Mouse (Mus musculus) megakaryocyte, embryonic 14.5 days (primary cell): Measurements from ENCODE around the gene Slc25a20. TPM values are rescaled to one million over a fixed set of nuclear protein-coding genes. Genes with fewer than 3 reads are reported as not detected.
A peak's percentile ranks its signal among the peaks of the same experiment; 100 is the strongest.

Experiments
- H3K27me3 ChIP-seq: replicated peaks from 2 replicates; pipeline ENCODE3; 2012; ENCODE audit warnings: inconsistent platforms
- H3K36me3 ChIP-seq: replicated peaks from 2 replicates; pipeline ENCODE3; 2012; ENCODE audit warnings: low read length, inconsistent platforms, mixed read lengths
- H3K4me1 ChIP-seq: 2 replicates; pipeline ENCODE4 v1.6.1; 2012; ENCODE audit warnings: inconsistent platforms
- H3K4me3 ChIP-seq: replicated peaks from 2 replicates; pipeline ENCODE3; 2012; ENCODE audit warnings: moderate library complexity, mild to moderate bottlenecking, inconsistent platforms
- H3K9me3 ChIP-seq: 2 replicates; pipeline ENCODE4 v1.6.1; 2012; ENCODE audit warnings: inconsistent platforms
- FLI1 ChIP-seq: IDR thresholded peaks from 2 replicates; pipeline ENCODE4 v1.6.1; 2012; ENCODE audit warnings: low read length, inconsistent platforms, mixed read lengths
- GATA1 ChIP-seq: IDR thresholded peaks from 3 replicates; pipeline ENCODE4 v1.6.1; 2012; ENCODE audit warnings: mixed read lengths, low read length, inconsistent platforms, borderline replicate concordance
- polyA plus RNA-seq: library from polyadenylated mRNA; stranded (reverse); fragments of >175 nt; gene quantifications from 2 replicates; pipeline ENCODE4 v1.2.3, GENCODE M21; 2012; ENCODE audit warnings: low replicate concordance; ENCODE audit not compliant: insufficient read depth

The Slc25a20 gene
- polyA plus RNA-seq, 1 experiment: 4.4 TPM

DNA sequence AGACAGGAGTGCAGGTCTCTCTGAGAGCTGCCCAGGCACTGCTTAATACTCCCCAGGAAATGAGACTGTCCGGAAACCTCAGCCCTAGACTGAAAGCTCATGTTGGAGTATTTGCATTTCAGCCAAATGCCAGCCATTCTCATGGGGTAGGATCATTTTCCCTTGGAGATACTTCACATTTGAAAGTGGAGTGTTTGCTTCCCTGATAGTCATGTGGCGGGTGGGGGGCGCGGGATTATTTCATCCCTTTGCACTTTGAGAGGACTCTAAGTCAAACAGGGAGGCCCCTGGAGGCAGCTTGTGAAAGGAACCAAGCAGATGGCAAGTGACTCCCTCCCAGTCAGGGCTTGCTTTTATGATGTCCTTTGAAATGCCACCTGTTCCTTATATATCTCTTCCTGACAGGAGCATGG, 24.6 kb downstream of the Slc25a20 start:
- Histone ChIP-seq H3K9me3 (no peaks in the 10 kb centered on the region), H3K4me1 (peaks cover 44% of the 10 kb centered on the region), H3K27me3 (peaks cover 8% of the 10 kb centered on the region), H3K4me3 (no peak overlapping the region), H3K36me3 (peaks cover 36% of the 10 kb centered on the region)
- TF ChIP-seq FLI1: no peak
- TF ChIP-seq GATA1: no peak

DNA sequence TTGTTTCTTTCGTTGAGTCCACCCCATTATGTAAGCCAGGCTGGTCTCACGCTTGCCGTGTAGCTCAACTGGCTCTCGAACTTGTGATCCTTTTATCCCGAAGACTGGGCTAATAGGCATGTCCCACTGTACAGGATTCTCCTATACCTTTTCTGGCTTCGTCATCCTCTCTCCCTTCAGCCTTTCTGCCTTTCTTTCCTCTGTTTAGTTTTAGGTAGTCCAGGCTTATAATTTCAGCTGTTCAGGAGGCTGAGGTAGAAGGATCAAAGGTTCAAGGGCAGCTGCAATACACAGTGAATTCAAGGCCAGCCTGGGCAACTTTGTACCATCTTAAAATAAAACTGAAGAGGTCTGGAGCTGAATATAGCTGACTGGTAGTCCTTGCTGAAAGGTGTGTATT, 25.3 kb downstream of the Slc25a20 start:
- Histone ChIP-seq H3K4me3 (no peak overlapping the region), H3K4me1 (peaks cover 49% of the 10 kb centered on the region), H3K36me3 (peaks cover 31% of the 10 kb centered on the region), H3K27me3 (peaks cover 14% of the 10 kb centered on the region), H3K9me3 (no peaks in the 10 kb centered on the region)
- TF ChIP-seq GATA1 (no peak), FLI1 (no peak)

DNA sequence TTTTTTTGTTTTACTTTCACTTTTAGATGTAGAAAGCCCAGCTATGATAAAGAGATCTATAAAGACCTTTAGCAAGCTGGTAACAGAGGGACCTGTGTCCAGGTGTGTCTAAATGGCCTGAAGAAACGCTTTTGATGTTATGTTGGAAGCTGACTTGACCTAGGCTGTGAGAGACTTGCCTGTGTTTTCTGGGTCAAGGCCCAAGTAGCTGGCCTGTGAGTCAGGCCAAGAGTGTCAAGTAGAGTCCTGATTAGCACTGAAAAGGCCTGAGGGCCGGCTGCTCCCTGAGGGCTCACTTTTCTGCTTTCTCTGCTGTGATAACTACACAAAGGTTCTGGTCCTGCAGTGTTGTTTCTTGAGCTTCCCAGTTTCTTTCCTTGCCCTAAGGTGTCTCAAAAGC, 25.8 kb downstream of the Slc25a20 start:
- Histone ChIP-seq H3K4me1 (peaks cover 53% of the 10 kb centered on the region), H3K27me3 (peaks cover 19% of the 10 kb centered on the region), H3K9me3 (no peaks in the 10 kb centered on the region), H3K4me3 (peak overlapping the region; percentile 29), H3K36me3 (peaks cover 26% of the 10 kb centered on the region)
- TF ChIP-seq GATA1: no peak
- no peak for TF ChIP-seq FLI1

DNA sequence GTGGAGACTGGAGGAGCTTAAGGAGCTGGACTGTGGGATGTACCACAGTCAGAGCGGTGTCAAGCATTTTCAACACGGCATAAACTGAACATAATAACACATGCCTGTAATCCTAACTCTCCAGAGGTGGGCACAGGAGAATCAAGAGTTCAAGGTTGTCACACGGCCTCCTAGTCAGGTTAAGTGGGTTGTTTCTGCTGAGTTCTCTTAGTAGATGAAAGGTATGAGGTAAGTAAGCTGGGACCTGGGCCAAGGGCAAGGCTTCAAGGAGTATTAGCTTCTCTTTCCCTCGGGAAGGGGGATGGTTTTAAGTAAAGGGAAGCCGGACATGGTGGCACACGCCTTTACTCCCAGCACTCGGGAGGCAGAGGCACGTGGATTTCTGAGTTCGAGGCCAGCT, 26.6 kb downstream of the Slc25a20 start:
- TF ChIP-seq GATA1: no peak
- peaks cover 25% of the 10 kb centered on the region for H3K27me3 ChIP-seq
- peaks cover 61% of the 10 kb centered on the region for H3K4me1 ChIP-seq
- H3K4me3 ChIP-seq: no peak overlapping the region
- no peaks in the 10 kb centered on the region for H3K9me3 ChIP-seq
- peaks cover 19% of the 10 kb centered on the region for H3K36me3 ChIP-seq

DNA sequence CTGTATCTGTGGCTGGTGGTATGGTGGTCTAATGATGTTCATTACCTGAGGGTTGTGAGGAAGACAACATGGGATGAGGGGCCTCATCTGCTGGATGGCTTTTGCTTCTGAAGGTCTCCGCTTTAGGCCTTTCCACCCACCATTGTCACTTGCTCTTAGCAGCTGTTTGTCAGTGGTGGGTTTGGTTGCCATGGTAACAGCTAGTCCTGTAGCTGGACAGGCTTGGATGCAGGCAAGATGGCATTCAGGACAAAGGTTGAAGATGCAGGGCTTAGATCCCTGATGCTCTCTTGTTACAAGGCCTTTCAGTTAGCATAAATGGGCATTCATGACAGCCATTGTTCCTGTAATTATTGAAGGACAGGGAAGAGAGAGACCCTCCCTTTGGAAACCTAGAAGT, 27.2 kb downstream of the Slc25a20 start, which contains the start of gene Prkar2a:
Gene Prkar2a (plus strand): TSS at position 209 of the 400 bp plus-strand sequence.
- H3K4me1 ChIP-seq: peaks cover 68% of the 10 kb centered on the region
- no peak within 1 kb of the TSS for H3K4me3 ChIP-seq
- TF ChIP-seq GATA1 (no peak), FLI1 (no peak)
- H3K9me3 ChIP-seq: no peaks in the 10 kb centered on the region
- H3K36me3 ChIP-seq: peaks cover 12% of the 10 kb centered on the region
- peaks cover 25% of the 10 kb centered on the region for H3K27me3 ChIP-seq

DNA sequence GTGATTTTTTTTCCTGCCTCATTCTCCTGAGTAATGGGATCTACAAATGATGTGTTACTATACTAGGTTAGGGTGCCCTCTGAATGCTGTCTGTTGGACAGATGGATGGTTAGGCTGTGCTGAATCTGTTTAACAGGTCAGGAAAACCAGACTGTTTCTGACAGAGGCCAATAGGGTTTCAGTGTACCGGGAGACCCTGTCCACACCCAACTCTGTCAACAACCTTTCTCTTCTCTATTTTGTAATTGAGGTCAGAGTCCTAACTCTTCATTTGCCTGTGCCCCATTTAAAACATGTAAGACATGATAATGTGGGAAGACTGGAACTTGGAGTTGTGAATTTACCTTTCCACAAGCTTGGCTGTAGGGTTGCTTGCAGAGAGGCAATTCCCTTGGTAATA, 28.1 kb downstream of the Slc25a20 start:
- peaks cover 3% of the 10 kb centered on the region for H3K36me3 ChIP-seq
- peaks cover 25% of the 10 kb centered on the region for H3K27me3 ChIP-seq
- TF ChIP-seq GATA1: no peak
- no peak for TF ChIP-seq FLI1
- no peak overlapping the region for H3K4me3 ChIP-seq
- peaks cover 76% of the 10 kb centered on the region for H3K4me1 ChIP-seq
- H3K9me3 ChIP-seq: no peaks in the 10 kb centered on the region

DNA sequence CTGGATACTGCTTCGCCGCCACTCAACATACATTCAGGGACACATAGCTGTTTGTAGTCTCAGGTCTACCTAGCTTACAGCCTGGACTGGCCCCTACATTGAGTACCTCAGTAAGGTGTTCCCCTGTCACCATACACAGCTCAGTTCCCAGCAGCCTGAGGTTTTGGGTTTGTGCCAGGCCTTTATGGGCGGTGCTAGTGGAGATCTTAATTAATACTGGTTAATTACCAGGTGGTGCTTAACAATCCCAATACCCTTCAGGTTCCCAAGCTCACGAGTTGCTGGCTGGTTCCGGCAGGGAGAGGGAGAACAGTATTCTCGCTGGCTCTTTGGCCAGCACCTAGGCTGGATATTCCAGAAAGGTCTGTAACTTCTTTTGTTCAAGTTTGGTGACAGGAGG, 29.0 kb downstream of the Slc25a20 start:
- Histone ChIP-seq H3K4me1 (peaks cover 76% of the 10 kb centered on the region), H3K27me3 (peaks cover 25% of the 10 kb centered on the region), H3K9me3 (no peaks in the 10 kb centered on the region), H3K4me3 (no peak overlapping the region), H3K36me3 (no peaks in the 10 kb centered on the region)
- TF ChIP-seq GATA1 (no peak), FLI1 (no peak)

DNA sequence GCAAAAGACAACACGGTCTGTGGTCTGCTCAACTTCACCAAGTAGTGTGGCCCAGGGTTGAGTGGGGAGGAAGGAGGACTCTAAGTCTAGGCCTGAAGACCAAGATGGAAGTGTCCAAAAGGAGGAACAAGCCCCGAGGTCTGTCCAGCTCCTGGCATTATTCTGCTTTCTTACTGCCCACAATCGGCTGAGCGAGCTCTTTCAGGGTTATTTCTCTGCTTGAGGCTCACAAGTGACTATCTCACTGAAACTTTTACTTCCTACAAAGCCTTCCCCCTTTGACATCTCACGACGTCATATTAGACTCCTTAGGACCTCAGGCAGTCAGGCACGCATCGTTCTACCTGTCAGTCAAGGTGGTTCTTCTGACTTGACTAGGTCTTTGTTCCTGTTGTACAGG, 29.5 kb downstream of the Slc25a20 start:
- no peaks in the 10 kb centered on the region for H3K36me3 ChIP-seq
- peaks cover 72% of the 10 kb centered on the region for H3K4me1 ChIP-seq
- TF ChIP-seq GATA1 (no peak), FLI1 (no peak)
- no peaks in the 10 kb centered on the region for H3K9me3 ChIP-seq
- H3K4me3 ChIP-seq: peak overlapping the region; percentile 94
- peaks cover 25% of the 10 kb centered on the region for H3K27me3 ChIP-seq

DNA sequence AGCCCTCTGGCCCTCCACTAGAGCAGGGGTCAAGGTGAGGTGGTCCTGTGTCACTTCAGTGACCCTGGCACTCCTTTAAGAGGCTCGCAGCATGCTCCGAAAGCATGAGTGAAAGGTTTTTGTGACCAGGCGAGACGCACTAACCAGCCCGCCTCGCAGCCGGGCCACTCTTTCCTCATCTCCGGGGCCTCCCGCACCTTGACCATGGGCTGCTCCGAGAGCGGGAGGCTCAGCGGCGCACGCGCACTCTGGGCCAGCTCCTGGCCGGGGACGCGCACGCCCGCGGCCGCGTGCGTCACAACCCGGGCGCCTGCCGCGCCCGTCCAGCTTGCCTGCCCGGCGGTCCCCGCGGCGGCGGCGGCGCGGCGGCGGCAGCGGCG, 29.9 kb downstream of the Slc25a20 start:
- H3K36me3 ChIP-seq: no peaks in the 10 kb centered on the region
- H3K4me3 ChIP-seq: peak overlapping the region; percentile 94
- H3K4me1 ChIP-seq: peaks cover 67% of the 10 kb centered on the region
- H3K9me3 ChIP-seq: no peaks in the 10 kb centered on the region
- peaks cover 25% of the 10 kb centered on the region for H3K27me3 ChIP-seq
- TF ChIP-seq FLI1 (no peak), GATA1 (no peak)

DNA sequence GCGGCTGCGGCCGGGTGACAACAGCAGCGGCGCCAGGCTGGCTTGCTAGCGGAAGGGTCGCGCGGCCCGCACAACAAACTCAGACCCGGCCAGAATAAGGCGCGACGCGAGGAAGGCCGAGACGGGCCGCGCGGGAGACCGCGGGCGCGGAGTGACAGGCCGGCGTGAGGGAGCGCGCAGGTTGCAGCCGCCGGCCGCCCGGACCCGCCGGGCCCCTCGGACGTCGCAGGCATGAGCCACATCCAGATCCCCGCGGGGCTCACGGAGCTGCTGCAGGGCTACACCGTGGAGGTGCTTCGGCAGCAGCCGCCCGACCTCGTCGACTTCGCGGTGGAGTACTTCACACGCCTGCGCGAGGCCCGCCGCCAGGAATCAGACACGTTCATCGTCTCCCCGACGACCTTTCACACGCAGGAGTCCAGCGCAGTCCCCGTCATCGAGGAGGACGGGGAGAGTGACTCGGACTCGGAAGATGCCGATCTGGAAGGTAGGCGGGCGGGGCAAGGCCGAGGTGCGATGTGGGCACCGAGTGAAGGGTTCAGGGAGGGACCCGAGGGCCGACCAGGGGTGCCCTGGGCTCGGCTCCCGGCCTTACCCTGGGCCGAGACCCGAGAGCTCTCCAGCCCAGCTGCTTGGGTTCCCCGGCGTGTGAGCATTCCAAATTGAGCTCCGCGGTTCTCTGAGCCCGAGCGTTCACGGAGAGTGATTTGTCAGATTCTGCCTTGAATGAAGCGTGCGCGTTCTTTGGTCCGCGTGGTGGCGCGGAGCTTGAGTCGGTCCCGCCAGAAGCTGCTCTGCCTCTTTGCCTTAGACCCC, 30.5 kb downstream of the Slc25a20 start:
- Histone ChIP-seq H3K9me3 (no peaks in the 10 kb centered on the region), H3K27me3 (peaks cover 25% of the 10 kb centered on the region), H3K4me3 (peak overlapping the region; percentile 94), H3K36me3 (no peaks in the 10 kb centered on the region), H3K4me1 (peaks cover 61% of the 10 kb centered on the region)
- TF ChIP-seq FLI1: no peak
- TF ChIP-seq GATA1: no peak
